Mouse (Mus musculus): Measurements from ENCODE around the gene Kcnn3.

- TF ChIP-seq POLR2A (IDR thresholded peaks at IDR 0.05; ENCODE audit: control insufficient read depth, low read depth, low read length) (no peak), CTCF (IDR thresholded peaks at IDR 0.05; ENCODE audit: control insufficient read depth, insufficient read depth, insufficient replicate concordance, low read depth, low read length) (no peak)
Measured at GRCm38 (mm10) chr3:89647268-89647874, 127.4 kb downstream of the Kcnn3 start.
